Mouse (Mus musculus): ENCODE results near the gene Rhd.

Rhd gene

GRCm38 (mm10) chr4:134930684-134931481 is 66.5 kb downstream of the Rhd start, which contains the start of gene Syf2:
TSS of gene Syf2 (plus strand) at chr4:134930898.
- peak; percentile 86 to 94 for DNase-seq (ENCODE audit: low spot score in 2 of 2)

- DNase-seq (ENCODE audit: low spot score in 2 of 2), result no peak
Observed at GRCm38 (mm10) chr4:134937240-134938176, 73.2 kb downstream of the Rhd start.

GRCm38 (mm10) chr4:134939900-134940299 is 75.6 kb downstream of the Rhd start:
- DNase-seq (ENCODE audit: low spot score in 2 of 2), result no peak

- no peak for DNase-seq (ENCODE audit: low spot score in 2 of 2)
Observed at GRCm38 (mm10) chr4:134943758-134944538, 79.6 kb downstream of the Rhd start.

Data from cerebellum, postnatal 4 days (tissue).